Mouse (Mus musculus) right cerebral cortex, adult 2 months (tissue): Measurements from ENCODE around the gene Shc2.

Experiments
- DNase-seq, 2 experiments: peaks; one replicate each; pipeline ENCODE4 v3.0.0; 2021 to 2022; ENCODE audit warnings: low spot score in 2 of 2

Shc2 gene

GRCm38 (mm10) chr10:79581501-79581900 is 56.2 kb downstream of the Shc2 start:
- DNase-seq: no peak

- no peak for DNase-seq
Observed at GRCm38 (mm10) chr10:79580811-79581210, 56.9 kb downstream of the Shc2 start.

GRCm38 (mm10) chr10:79580356-79580755 is 57.4 kb downstream of the Shc2 start:
- DNase-seq: no peak

GRCm38 (mm10) chr10:79579781-79580180 is 57.9 kb downstream of the Shc2 start:
- DNase-seq: no peak

- no peak for DNase-seq
Observed at GRCm38 (mm10) chr10:79578891-79579290, 58.8 kb downstream of the Shc2 start.

- DNase-seq: no peak
Observed at GRCm38 (mm10) chr10:79578276-79578675, 59.4 kb downstream of the Shc2 start.

- DNase-seq: no peak
Observed at GRCm38 (mm10) chr10:79577376-79577775, 60.3 kb downstream of the Shc2 start.

- DNase-seq: peak; percentile 19 to 29
Observed at GRCm38 (mm10) chr10:79575754-79576153, 62.0 kb downstream of the Shc2 start.

GRCm38 (mm10) chr10:79574796-79575195 is 62.9 kb downstream of the Shc2 start:
- DNase-seq: no peak

- no peak for DNase-seq
Observed at GRCm38 (mm10) chr10:79574350-79574749, 63.4 kb downstream of the Shc2 start.

GRCm38 (mm10) chr10:79573611-79574010 is 64.1 kb downstream of the Shc2 start:
- DNase-seq: no peak

- no peak for DNase-seq
Observed at GRCm38 (mm10) chr10:79571314-79571713, 66.4 kb downstream of the Shc2 start.

GRCm38 (mm10) chr10:79569921-79570320 is 67.8 kb downstream of the Shc2 start:
- DNase-seq: no peak
